ENCODE assay signal across 9 mouse cellular contexts in genomic region chr9:95813721-95814531, GRCm38 (mm10). TPM values are rescaled to one million over a fixed set of nuclear protein-coding genes. Genes with fewer than 3 reads are reported as not detected.
A peak's percentile ranks its signal among the peaks of the same experiment; 100 is the strongest.
DNase-seq lines count a peak whose midpoint lies in the region; ATAC-seq and TF ChIP-seq lines count a peak whose summit lies in the region.
"Had no signal": no experiment of that assay in that cellular context is flagged by ENCODE, and none has a peak within 500 bp of the region (broad histone marks: within the 10 kb centered on the region; RNA-seq: fewer than 3 reads in every experiment).

No protein-coding gene starts in this region.

- no peak overlapping the region for H3K9ac ChIP-seq in lung, embryonic 14.5 days
- no peak overlapping the region for H3K9ac ChIP-seq in forebrain, embryonic 12.5 days
- H3K9ac ChIP-seq in kidney, postnatal 0 days (ENCODE audit: low read depth, low read length), result no peak overlapping the region

- intact Hi-C loops in left cerebral cortex, postnatal 36 days (cut with DNase I), result no loop called here

- no peak overlapping the region for H3K4me3 ChIP-seq in lung, embryonic 14.5 days (ENCODE audit: low read depth, low read length)
- no peak overlapping the region for H3K4me3 ChIP-seq in lung, adult 2 months (replicated peaks; ENCODE audit: extremely low read depth, low read depth, low read length)
- H3K4me3 ChIP-seq in forebrain, embryonic 12.5 days (replicated peaks), result no peak overlapping the region
- no peak overlapping the region for H3K4me3 ChIP-seq in kidney, postnatal 0 days (replicated peaks; ENCODE audit: low read depth, low read length)
- peak overlapping the region; percentile 67 for H3K4me3 ChIP-seq in small intestine, adult 2 months (ENCODE audit: low read depth, low read length)

- H3K4me1 ChIP-seq in lung, embryonic 14.5 days (ENCODE audit: insufficient read depth), result no peaks in the 10 kb centered on the region
- H3K4me1 ChIP-seq in lung, adult 2 months (ENCODE audit: control insufficient read depth, insufficient read depth, low read length), result no peaks in the 10 kb centered on the region
- H3K4me1 ChIP-seq in forebrain, embryonic 12.5 days, result peaks cover 9% of the 10 kb centered on the region; the same call in 1 of the 2 replicates
- H3K4me1 ChIP-seq in kidney, postnatal 0 days (replicated peaks; ENCODE audit: insufficient read depth, low read length), result peaks cover 4% of the 10 kb centered on the region; the same call in 1 of the 2 replicates
- peaks cover 12% of the 10 kb centered on the region for H3K4me1 ChIP-seq in small intestine, adult 2 months (ENCODE audit: control insufficient read depth, insufficient read depth, insufficient read length, low read length)

- no peak overlapping the region for H3K4me2 ChIP-seq in lung, embryonic 14.5 days
- H3K4me2 ChIP-seq in forebrain, embryonic 12.5 days, result peak overlapping the region; percentile 40
- no peak overlapping the region for H3K4me2 ChIP-seq in kidney, postnatal 0 days (ENCODE audit: low read length)

- no peaks in the 10 kb centered on the region for H3K27me3 ChIP-seq in lung, embryonic 14.5 days (ENCODE audit: insufficient read depth, low read length)
- peaks cover 6% of the 10 kb centered on the region; the same call in 1 of the 2 replicates for H3K27me3 ChIP-seq in forebrain, embryonic 12.5 days
- H3K27me3 ChIP-seq in kidney, postnatal 0 days (ENCODE audit: insufficient read depth, low read length), result no peaks in the 10 kb centered on the region
- no peaks in the 10 kb centered on the region for H3K27me3 ChIP-seq in small intestine, adult 2 months (ENCODE audit: control insufficient read depth, insufficient read depth, low read length)

- no peak for ATAC-seq in lung, embryonic 14.5 days (ENCODE audit: insufficient read depth)
- ATAC-seq in forebrain, embryonic 12.5 days (ENCODE audit: low FRiP score), result peak; percentile 85
- no peak for ATAC-seq in kidney, postnatal 0 days (replicated peaks; ENCODE audit: low FRiP score, low read depth)

- TF ChIP-seq POLR2A in lung, adult 2 months (IDR thresholded peaks at IDR 0.05; ENCODE audit: borderline replicate concordance, extremely low read depth, low read depth, low read length), result no peak
- TF ChIP-seq POLR2A in small intestine, adult 2 months (IDR thresholded peaks at IDR 0.05; ENCODE audit: low read depth, low read length), result 0 out of 2 replicates have a peak, but pooled peaks have one; percentile 3

- no peak for TF ChIP-seq CTCF in lung, embryonic 14.5 days (IDR thresholded peaks at IDR 0.05; ENCODE audit: low read depth)
- no peak for TF ChIP-seq CTCF in lung, adult 2 months (IDR thresholded peaks at IDR 0.05; ENCODE audit: insufficient read depth, low read length)
- no peak for TF ChIP-seq CTCF in kidney, postnatal 0 days (IDR thresholded peaks at IDR 0.05; ENCODE audit: low read depth)
- TF ChIP-seq CTCF in small intestine, adult 2 months (IDR thresholded peaks at IDR 0.05; ENCODE audit: extremely low read depth, insufficient read length, insufficient replicate concordance, low read depth, low read length), result no peak

- H3K9me3 ChIP-seq in lung, embryonic 14.5 days (ENCODE audit: low read depth, low read length), result no peaks in the 10 kb centered on the region
- 0 out of 2 replicates have a peak, but pooled peaks cover 4% of the 10 kb centered on the region for H3K9me3 ChIP-seq in forebrain, embryonic 12.5 days
- no peaks in the 10 kb centered on the region for H3K9me3 ChIP-seq in kidney, postnatal 0 days (replicated peaks; ENCODE audit: low read length)

- peak; percentile 10 for DNase-seq in lung, embryonic 14.5 days
- DNase-seq in lung, adult 2 months, result no peak
- DNase-seq in kidney, postnatal 0 days (ENCODE audit: low spot score), result peak; percentile 25
- DNase-seq in left cerebral cortex, postnatal 36 days (ENCODE audit: low spot score in 2 of 2), result no peak
- DNase-seq in thymus, postnatal 10 days (ENCODE audit: low spot score in 2 of 2), result no peak
- DNase-seq in spleen, postnatal 4 days (ENCODE audit: low spot score in 2 of 2), result no peak
- DNase-seq: heart, adult 18-20 months had no signal

- no peak overlapping the region for H3K27ac ChIP-seq in lung, embryonic 14.5 days (ENCODE audit: low read depth)
- peak overlapping the region; percentile 70 for H3K27ac ChIP-seq in forebrain, embryonic 12.5 days
- H3K27ac ChIP-seq in kidney, postnatal 0 days, result no peak overlapping the region
- H3K27ac ChIP-seq in small intestine, adult 2 months (ENCODE audit: insufficient read depth, low read depth, low read length), result peak overlapping the region; percentile 93

- 73% methylated on average over 20 of the region's 20 CpGs for WGBS in lung, embryonic 14.5 days
- 74% methylated on average over 20 of the region's 20 CpGs for WGBS in lung, adult 2 months
- 16% methylated on average over 20 of the region's 20 CpGs for WGBS in forebrain, embryonic 12.5 days
- WGBS in kidney, postnatal 0 days, result 45% methylated on average over 20 of the region's 20 CpGs
- 70% methylated on average over 20 of the region's 20 CpGs for WGBS in small intestine, adult 2 months

- H3K36me3 ChIP-seq in lung, embryonic 14.5 days (ENCODE audit: insufficient read depth), result no peaks in the 10 kb centered on the region
- no peaks in the 10 kb centered on the region for H3K36me3 ChIP-seq in forebrain, embryonic 12.5 days (replicated peaks)
- H3K36me3 ChIP-seq in kidney, postnatal 0 days (ENCODE audit: insufficient read depth, low read length), result no peaks in the 10 kb centered on the region
- peaks cover 10% of the 10 kb centered on the region for H3K36me3 ChIP-seq in small intestine, adult 2 months (ENCODE audit: control insufficient read depth, insufficient read depth, low read length)

RNA-seq across cellular contexts. Expression of gene Pls1, which starts 31.2 kb away (rescaled TPM):
- polyA plus RNA-seq in lung, embryonic 14.5 days (2014; fragmentation: Nextera tagmentation; extraction: Ambion mirVana), result 9.4 and 11.6 TPM in 2 replicates
- polyA plus RNA-seq in lung, adult 2 months (2012; rRNA removed), result 1.9 and 3.8 TPM in 2 replicates
- polyA plus RNA-seq in forebrain, embryonic 12.5 days (2016; fragmentation: Nextera tagmentation; extraction: Ambion mirVana), result 5.1 and 5.8 TPM in 2 replicates
- 30.2 and 33.4 TPM in 2 replicates for polyA plus RNA-seq in kidney, postnatal 0 days (2015; fragmentation: Nextera tagmentation; extraction: Ambion mirVana)
- polyA plus RNA-seq in small intestine, adult 2 months (2012; rRNA removed), result 18.8 and 82.0 TPM in 2 replicates
- 1 to 10 TPM; 8.1 to 9.9 TPM for total RNA-seq in left cerebral cortex, postnatal 36 days (2021)

RNA-seq across cellular contexts. Expression of gene Atr, which starts 43.5 kb away (rescaled TPM):
- 23.8 and 25.3 TPM in 2 replicates for polyA plus RNA-seq in lung, embryonic 14.5 days (2014; fragmentation: Nextera tagmentation; extraction: Ambion mirVana)
- 1.4 and 2.1 TPM in 2 replicates for polyA plus RNA-seq in lung, adult 2 months (2012; rRNA removed)
- polyA plus RNA-seq in forebrain, embryonic 12.5 days (2016; fragmentation: Nextera tagmentation; extraction: Ambion mirVana), result 25.3 and 26.6 TPM in 2 replicates
- polyA plus RNA-seq in kidney, postnatal 0 days (2015; fragmentation: Nextera tagmentation; extraction: Ambion mirVana), result 8.8 and 9.6 TPM in 2 replicates
- 0.14 and 0.35 TPM in 2 replicates for polyA plus RNA-seq in small intestine, adult 2 months (2012; rRNA removed)
- 10 to 100 TPM in 1 of 2 experiments, 1 to 10 TPM in 1; 9.2 to 14.7 TPM for total RNA-seq in left cerebral cortex, postnatal 36 days (2021)

Comparison
In these comparisons a context has a peak if more than half of its experiments do, and no peak if none do; other contexts are left out.
1. DNase-seq: peak in lung, embryonic 14.5 days (single experiment) and kidney, postnatal 0 days (single experiment); none in lung, adult 2 months (single experiment), left cerebral cortex, postnatal 36 days (0 of 2), thymus, postnatal 10 days (0 of 2) and spleen, postnatal 4 days (0 of 2).
2. H3K27ac ChIP-seq: peak in forebrain, embryonic 12.5 days (single experiment) and small intestine, adult 2 months (single experiment); none in lung, embryonic 14.5 days (single experiment) and kidney, postnatal 0 days (single experiment).